Mouse (Mus musculus) kidney, postnatal 4 days (tissue): ENCODE measurements around the gene Map4.

Experiments
- DNase-seq, 2 experiments: peaks; one replicate each; pipeline ENCODE4 v3.0.0; 2021; ENCODE audit warnings: mixed read lengths in 2 of 2

Gene Map4

DNA sequence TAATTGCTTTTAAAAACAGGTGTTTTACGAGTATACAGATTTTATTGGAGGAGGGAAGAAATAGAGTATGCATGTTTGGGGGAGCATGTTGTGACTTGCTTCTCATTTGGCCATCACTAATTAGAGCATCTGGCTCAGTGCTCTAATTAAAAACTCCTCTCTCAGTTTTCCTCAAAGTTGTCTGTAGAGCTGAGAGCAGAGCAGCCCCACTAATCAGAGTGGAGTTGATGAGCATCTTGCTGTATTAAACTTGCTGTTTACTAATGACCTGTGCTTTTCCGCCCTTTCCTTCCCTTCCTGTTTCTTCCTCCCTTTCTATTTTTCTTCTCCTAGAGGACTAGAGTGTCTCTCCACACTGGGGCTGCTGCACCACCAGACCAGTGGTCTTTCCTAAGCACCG is 71.2 kb downstream of the Map4 start:
- DNase-seq = no peak

DNA sequence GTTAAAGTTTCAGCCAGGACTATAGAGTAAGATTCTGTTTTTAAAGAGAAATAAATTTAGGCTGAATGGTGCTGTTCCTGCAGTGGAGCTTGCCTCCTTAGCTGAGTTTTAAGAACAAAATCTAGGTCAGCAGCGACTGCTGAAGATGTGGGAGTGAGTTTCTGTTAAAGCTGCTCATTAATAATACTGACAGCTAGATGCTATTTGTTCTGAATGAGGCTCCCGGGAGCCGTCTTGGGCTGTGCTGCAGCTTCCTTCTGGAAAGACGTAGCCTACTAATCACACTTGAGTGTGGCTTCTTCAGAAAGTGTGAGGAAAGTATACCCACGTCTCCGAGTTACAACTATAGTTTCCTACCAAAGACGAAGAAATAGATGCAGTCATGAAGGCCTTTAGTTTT is 88.0 kb downstream of the Map4 start:
- DNase-seq = peak; percentile 44 to 57

DNA sequence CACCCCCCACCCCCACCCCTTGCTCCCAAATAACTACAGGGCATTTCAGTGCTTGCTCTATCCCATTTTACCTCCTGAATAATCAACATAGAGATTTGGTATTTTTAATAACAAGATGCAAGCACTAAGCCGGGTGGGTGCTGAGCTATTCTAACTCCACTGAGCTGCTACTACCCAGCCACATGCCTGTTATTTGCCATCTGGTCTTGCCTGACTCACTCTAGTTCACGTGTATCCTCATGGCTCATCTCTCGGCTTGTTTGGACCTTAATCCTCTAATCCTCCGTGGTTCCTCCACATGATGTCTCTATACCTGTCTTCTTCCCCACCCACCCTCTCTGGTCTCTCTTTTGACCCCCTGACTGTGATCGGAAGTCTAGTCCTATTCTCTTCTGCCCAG is 89.1 kb downstream of the Map4 start:
- no peak for DNase-seq

DNA sequence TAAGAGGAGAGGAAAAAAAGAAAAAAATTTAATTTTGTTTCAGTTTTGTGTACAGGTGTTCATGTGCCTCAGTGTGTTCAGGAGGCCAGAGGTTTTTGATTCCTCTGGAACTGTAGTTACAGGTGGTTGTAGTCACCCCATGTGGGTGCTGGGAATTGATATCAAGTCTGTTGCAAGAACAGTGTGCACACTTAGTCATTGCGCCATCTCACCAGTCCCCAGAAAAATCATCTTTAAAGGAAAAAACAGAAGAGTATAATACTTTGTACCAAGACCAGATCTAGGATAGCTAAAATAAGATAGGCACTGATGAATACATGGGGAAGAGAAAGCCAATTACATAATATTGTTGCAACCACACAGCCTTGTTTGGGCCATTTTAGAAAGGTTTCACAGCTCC is 90.2 kb downstream of the Map4 start:
- DNase-seq = no peak

DNA sequence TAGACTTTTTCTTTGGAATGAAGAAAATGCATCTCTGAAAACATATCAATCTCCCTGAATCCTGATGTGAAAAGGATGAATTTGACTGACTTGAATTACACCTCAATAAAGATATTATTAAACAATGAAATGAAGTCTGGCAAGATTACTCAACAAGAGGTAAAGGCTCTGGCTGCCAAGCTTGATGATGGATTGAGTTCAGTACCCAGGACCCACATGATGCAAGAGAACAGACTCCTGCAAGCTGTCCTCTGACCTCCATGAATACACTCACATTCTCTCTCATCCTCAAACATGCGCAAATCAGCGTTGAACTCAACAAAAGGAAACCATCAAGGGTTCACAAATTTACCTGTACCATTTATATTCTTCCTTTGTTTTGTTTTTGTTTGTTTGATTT is 90.9 kb downstream of the Map4 start:
- DNase-seq = no peak

DNA sequence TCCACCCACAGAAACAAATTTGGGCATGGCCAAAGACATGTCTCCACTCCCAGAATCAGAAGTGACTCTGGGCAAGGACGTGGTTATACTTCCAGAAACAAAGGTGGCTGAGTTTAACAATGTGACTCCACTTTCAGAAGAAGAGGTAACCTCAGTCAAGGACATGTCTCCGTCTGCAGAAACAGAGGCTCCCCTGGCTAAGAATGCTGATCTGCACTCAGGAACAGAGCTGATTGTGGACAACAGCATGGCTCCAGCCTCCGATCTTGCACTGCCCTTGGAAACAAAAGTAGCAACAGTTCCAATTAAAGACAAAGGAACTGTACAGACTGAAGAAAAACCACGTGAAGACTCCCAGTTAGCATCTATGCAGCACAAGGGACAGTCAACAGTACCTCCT is 103.8 kb downstream of the Map4 start:
- DNase-seq = no peak

DNA sequence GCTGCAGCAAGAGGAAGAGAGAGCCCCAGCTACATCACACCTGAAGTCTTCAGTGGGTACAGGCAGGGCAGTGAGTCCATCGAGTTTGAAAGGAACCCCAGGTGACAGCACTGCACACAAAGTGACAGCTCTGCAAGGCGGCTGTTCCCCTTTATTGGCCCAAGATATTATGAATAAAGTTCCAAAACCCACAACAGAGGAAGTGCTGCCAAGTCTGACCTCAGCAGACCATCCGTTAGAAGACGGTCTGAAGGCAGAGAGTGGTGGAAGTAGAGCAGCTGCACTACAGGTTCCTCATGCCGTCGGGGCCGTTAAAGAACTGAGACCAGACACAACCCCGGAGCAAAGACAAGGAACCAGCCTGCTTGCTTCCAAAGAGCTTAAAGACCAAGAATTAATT is 106.6 kb downstream of the Map4 start:
- no peak for DNase-seq

DNA sequence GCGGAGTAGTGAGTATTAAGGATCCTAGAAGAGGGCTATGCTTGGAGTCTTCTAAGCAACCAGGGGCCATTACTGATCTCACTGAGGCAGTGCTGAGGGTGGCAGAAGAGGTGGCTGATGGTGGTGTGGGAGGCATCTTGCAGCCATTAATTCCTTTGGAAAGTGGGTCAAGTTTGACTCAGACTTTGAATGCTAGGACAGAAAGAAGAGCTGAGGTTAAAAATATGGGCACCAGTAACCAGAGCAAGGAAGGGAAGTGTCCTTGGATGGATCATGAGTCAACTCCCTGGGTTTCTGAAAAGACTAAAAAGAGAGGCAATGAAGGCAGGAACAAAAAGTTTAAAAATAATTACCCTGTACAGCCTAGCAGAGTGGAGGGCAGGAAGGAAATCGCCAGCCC is 107.2 kb downstream of the Map4 start:
- DNase-seq = no peak

DNA sequence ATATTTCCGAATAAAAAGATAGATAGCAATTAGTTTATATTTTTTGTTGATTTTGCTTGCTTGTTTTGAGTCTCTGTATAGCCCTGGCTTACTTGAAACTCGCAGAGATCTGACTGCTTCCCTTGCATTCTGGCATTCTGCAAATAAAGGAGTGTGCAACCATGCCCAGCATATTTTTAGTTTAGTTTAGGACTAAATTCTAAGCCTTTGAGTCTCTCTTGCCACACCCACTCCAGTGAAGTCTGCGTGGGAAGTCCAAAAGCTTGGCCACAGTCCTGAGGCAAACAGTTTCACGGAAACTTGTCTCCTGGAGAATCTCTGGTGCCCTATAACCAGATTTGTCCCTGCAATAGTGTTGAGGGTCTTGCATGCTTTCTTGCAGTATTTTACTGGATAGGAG is 113.1 kb downstream of the Map4 start:
- no peak for DNase-seq

DNA sequence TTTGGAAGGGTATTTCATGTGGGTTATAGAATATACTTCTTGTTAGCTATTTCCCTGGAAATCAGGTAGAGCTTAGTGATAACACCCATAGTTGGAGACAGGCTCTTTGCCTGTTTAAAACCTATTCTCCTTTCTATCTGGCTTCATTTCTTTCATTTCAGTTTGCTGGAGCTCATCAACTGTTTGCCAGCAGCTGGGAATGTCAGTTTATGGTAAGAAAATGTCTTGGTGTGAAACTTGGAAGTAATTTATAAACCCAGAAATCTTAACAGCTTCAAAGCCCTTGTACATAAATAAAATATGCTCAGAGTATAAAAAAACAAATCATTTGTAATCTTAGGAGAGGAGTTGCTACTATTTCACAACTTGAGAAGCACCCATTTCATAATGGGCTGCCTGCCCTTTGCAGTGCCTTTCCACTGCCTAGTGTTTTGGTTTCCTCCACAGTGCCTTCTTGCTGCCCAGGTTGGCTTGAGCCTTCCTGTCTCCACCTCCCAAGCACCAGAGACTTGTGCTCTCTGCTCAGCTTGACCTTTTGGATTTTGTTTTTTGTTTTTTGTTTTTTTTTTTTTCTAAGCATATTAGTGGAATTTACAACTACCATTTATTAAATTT is 114.6 kb downstream of the Map4 start:
- no peak for DNase-seq

DNA sequence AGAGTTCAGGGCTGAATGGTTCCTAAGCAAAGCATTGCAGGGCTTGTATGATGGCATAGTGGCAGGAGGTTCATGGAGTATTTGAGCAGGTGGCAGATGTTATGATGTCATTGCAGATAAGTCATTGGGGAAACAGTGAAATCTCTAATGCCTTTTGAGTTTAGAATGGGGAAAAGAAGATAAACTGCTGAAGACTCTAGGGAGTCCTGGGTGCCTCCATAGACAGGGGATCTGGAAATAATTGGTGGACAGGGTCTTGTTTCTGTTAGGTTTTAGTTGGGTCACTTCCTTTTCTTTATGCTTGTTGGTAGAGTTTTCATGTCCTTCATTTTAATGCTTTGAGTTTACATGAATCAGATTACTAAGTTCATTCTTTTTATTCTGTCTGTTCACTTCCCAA is 116.0 kb downstream of the Map4 start:
- no peak for DNase-seq

DNA sequence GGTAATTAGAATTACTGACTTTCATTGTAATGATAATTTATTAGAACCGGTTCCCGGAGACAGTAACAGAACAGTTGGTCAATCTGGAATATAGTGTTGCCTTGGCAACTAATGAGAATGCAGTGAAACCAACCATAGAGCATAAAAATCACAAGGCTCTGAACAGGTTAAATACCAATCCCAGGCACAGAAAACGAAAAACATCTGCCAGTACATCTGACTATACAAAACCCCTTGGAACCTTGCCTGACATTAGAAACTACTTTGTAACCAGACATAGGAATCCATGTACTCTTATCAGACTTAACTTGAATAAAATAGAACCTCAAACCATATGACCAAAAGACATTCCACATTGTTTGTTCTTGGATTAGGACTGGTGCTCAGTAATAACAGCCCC is 116.6 kb downstream of the Map4 start:
- no peak for DNase-seq

DNA sequence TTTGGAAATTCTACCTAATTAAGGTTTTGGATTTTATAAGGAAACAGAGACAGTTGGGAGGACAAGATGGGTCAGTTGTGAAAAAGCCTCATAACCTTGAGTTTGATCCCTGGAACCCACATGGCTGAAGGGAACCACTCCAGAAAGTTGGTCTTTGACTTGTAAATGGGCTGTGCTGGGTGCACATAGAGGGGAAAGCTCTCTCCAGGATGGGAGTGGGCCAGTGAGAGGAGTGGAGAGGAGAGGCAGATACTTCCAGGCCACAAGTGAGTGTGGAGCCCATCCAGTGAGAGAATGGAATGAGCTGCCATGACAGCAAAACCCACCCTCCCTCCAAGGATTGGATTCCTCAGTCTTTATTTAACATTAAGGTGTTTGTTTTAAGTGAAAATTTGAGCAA is 119.9 kb downstream of the Map4 start:
- no peak for DNase-seq

DNA sequence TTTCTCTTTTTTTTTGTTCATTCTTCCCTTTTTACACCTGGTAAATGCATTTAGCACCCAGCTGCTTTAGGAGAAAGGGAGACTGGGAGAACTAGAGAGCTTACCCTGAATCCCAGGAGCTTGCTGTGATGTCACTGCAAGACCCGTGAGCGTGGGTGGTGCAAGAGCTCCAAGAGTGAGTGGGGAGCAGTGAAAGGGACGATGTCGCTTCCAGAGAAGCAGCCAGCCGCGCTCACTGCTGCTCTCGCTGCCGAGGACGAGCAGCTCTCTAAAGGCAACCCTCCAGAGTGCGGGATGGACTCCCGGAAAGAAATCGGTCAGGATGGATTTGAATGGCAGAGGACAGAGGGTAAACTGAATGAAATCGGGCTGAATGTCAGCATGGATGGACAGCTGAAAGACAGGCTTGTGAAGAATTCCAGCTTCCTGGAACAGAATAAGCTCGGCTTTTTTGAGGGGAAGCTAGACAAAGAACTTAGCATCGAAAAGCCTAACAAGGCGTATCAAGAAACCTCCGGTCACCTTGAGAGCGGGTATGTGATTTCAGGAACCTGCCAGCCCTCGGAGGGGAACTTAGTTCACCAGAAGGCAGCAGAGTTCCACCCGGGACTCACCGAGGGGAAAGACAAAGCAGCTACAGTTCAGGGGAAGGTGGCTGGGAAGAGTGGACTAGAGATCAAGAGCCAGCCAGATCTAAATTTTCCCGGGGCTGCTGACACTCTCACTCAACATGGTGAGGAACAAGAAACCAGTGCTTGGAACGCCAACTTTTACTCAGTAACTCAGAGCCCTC is 120.8 kb downstream of the Map4 start:
- DNase-seq = peak; percentile 24 to 41

DNA sequence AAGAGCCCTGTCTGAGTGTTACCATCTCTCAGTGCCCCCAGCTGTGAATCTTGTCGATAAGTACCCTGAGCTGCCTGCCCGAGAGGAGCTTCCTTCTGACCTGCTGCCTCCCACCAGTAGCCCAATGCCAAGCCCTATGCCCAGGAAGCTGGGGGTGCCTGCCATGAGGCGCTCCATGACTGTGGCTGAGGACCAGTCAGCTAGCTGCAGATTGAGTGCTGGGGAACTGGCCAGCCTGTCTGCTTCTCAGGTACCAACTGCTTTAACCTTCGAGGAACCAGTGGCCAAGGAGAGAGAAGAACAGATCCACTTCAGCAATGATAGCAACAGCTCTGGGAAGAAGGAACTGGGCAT is 121.7 kb downstream of the Map4 start:
- no peak for DNase-seq

DNA sequence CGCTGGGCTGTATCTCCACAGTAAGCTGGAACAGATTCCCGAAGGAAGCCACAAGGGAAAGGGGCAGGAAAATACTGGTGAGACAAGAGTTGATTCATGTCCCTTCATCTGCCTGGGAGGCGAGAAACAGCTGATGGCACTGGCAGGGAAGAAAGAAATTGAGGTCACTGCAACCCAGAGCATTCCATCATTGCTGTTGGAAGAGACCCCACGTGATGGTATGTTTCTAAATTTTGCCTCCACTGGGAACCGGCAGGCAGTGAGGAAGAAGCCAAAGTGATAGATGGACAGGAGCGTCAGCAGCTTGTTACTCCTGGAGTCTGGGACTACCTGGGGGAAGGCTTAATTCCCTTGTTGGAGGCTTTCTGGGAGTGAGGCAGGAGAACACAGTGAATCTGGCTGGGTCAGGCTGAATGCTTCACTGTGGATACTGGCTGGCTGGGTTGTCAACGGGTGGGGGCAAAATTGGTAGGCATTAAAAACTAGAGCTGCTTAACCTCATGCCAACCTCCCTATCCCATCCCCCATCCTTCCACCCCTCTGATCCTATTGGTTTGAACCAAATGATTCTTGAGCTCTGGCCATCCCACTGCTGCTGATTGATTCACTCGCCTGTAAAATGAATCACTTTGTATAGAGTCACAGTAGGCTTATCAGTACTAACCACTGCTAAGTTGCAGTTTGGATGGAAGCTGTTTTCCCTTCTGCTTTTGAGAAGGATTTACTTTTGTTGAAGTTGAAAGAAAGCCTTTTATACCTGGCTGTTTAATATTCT is 122.2 kb downstream of the Map4 start:
- DNase-seq = no peak

DNA sequence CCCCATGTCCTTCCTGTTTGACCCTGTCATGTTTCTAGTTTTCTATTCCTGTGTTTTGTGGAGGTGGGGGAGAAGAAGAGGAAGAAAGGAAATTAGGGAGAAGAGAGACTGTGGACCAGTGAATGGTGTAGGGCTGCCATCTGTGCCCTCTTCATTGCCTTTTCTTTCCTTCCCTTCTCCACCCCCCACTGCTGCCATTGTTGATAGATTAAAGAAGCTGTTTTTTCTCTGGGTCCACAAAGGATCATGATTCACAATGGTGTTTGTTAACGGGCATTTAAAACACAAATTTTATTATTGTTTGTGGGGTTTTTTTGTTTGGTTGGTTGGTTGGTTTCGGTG is 122.8 kb downstream of the Map4 start:
- DNase-seq = no peak

DNA sequence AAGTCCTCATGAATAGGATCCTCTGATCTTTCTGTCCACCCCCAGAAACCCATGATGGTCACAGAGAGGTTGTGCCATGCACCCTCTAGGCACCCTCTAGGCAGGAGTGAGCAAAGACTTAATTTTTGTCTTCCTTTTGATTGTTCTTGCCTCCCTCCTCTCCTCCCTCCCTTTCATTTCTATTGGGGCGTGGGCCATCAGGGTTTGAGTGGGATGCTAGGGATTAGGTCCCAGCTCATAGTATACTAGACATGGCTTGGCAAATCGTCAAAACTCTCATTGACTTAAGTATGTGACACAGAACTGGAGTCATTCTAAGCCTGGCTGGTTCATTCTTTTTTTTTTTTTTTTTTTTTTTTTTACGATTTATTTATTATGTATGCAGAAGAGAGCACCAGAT is 123.5 kb downstream of the Map4 start:
- DNase-seq = no peak

DNA sequence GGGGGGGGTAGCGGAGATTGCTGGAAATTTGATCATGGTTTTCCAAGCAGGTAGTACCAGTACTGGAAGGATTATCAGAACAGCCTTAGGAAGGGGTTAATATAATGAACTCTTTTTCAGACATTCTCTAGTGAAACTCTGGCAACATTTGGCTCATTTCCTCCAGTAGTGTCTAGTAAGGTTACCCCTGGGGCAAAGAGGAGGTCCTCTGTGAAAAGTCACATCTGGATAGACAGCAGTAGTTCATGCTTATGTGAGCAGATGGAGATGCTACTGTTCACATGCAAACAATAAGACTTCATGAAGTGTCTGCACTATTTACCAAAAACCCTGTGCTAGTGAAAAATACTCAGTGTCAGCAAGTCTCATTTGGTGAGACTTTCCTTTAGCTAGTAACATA is 125.9 kb downstream of the Map4 start:
- DNase-seq = no peak

DNA sequence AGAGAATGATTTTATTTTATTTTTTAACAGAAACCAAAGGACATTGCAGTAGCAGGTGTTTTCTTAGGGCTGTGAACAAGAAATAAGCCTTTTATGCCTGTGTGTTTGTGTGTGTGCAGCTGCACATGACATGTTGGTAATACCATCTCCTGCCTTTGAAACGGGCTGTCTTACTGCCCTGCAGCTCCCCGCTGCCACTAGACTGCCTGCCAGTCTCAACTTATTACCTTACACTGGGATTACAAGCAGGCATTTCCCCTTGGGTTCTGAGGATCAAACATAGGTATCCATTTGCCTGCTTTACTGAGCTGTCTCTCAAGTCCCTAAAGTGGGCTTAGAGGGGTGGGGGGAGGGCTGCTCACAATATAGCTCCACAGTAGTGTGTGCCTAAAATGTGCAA is 129.5 kb downstream of the Map4 start:
- no peak for DNase-seq

DNA sequence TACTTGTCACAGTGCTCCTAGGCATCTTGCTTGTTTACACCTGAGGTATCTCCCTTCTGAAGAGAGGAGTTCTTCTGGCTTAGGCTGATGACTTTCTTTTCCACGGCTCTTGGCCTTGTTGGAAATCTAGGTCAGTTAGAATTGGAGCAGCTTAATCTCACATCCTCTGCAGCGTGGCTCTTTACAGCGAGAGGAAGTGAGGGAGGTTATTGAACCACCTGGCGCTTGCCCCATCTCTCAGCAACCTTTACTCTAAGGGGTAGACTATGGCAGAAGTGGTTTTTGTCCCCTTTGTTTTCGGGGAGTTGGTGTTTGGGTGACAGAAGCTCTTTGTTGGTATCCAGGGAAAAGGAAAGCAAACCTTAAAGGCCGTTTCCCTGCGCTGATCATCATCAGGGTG is 131.1 kb downstream of the Map4 start:
- no peak for DNase-seq

DNA sequence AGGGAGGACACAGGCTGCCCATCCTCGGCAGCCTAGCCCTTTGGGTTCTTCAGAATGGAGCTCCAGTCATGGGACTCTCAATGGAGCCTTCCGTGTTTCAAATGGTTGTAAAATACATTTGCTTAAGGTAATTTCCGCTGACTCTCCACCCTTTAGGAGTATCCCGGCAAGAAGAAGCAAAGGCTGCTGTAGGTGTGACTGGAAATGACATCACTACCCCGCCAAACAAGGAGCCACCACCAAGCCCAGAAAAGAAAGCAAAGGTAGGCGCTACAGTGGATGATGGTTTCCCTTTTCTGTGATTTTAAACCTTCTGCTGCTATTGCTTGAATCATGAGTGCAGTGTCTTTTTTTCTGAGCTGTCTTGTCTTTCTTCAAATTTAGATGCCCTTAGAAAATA is 131.6 kb downstream of the Map4 start:
- DNase-seq = no peak

DNA sequence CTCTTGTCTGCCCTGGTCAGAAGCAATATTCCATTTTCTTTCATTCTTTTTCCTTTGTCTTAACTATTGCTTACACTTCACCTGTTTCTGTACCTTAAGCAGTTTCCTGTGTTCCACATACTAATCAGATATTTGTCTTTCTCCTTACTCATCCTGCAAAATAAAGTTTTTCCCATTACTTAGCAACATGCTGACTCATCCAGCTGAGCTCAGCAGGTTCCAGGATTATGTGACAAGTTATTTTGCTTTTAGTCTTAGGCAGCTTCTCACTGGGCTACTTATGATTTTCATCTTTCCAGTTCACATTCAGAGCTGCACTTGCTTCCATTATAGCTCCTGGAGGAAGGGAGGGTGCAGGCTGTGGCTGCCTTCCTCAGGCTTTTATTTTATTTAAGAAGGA is 133.4 kb downstream of the Map4 start:
- no peak for DNase-seq

DNA sequence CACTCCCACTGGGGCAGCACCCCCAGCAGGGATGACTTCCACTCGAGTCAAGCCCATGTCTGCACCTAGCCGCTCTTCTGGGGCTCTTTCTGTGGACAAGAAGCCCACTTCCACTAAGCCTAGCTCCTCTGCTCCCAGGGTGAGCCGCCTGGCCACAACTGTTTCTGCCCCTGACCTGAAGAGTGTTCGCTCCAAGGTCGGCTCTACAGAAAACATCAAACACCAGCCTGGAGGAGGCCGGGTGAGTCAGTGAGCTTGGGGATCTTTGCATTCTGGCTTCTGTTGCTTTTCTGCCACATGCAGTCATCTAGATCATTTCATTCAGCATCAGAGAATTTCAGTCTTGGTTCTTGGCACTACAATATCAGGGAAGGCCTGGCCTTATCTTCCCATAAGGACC is 137.5 kb downstream of the Map4 start:
- no peak for DNase-seq
